In genomic region chr2:17422967-17423366, GRCm38 (mm10) we compare ENCODE assay signal across 8 mouse cellular contexts.
DNase-seq lines count a peak whose midpoint lies in the region; ATAC-seq and TF ChIP-seq lines count a peak whose summit lies in the region.

No protein-coding gene starts in this region.

- H3K4me1 ChIP-seq in kidney, postnatal 0 days (replicated peaks; ENCODE audit: insufficient read depth, low read length) = no peaks in the 10 kb centered on the region
- H3K4me1 ChIP-seq in neural tube, embryonic 12.5 days = no peaks in the 10 kb centered on the region

- no peaks in the 10 kb centered on the region for H3K9me3 ChIP-seq in kidney, postnatal 0 days (replicated peaks; ENCODE audit: low read length)
- H3K9me3 ChIP-seq in neural tube, embryonic 12.5 days = no peaks in the 10 kb centered on the region

- intact Hi-C loops in heart, postnatal 25 days (cut with DNase I) = loop anchor here (5.0 to 10.0 kb wide), 5 partner anchors 419 to 1922 kb away; no protein-coding TSS in a partner anchor

- WGBS in kidney, postnatal 0 days = 5% methylated on average over 1 of the region's 1 CpGs
- WGBS in neural tube, embryonic 12.5 days = 4% methylated on average over 1 of the region's 1 CpGs

- ATAC-seq in common myeloid progenitor, adult 5-6 weeks (replicated peaks; ENCODE audit: low read depth, poor library complexity, severe bottlenecking) = peak; percentile 83
- ATAC-seq in kidney, postnatal 0 days (replicated peaks; ENCODE audit: low FRiP score, low read depth) = no peak
- ATAC-seq in neural tube, embryonic 12.5 days (ENCODE audit: low FRiP score, low read depth) = peak; percentile 53; the same call in 1 of the 2 replicates

- H3K27me3 ChIP-seq in kidney, postnatal 0 days (ENCODE audit: insufficient read depth, low read length) = no peaks in the 10 kb centered on the region
- H3K27me3 ChIP-seq in neural tube, embryonic 12.5 days (replicated peaks) = no peaks in the 10 kb centered on the region

- H3K9ac ChIP-seq in kidney, postnatal 0 days (ENCODE audit: low read depth, low read length) = no peak overlapping the region
- H3K9ac ChIP-seq in neural tube, embryonic 12.5 days = no peak overlapping the region

- no peak overlapping the region for H3K4me3 ChIP-seq in kidney, postnatal 0 days (replicated peaks; ENCODE audit: low read depth, low read length)
- H3K4me3 ChIP-seq in neural tube, embryonic 12.5 days = no peak overlapping the region

- no peaks in the 10 kb centered on the region for H3K36me3 ChIP-seq in kidney, postnatal 0 days (ENCODE audit: insufficient read depth, low read length)
- H3K36me3 ChIP-seq in neural tube, embryonic 12.5 days = no peaks in the 10 kb centered on the region

- peak; percentile 80 for TF ChIP-seq CTCF in kidney, postnatal 0 days (IDR thresholded peaks at IDR 0.05; ENCODE audit: low read depth)

- peak; percentile 26 for DNase-seq in heart, adult 8-10 months (ENCODE audit: low spot score)
- no peak for DNase-seq in heart, postnatal 25 days (ENCODE audit: low spot score)
- peak; percentile 44 for DNase-seq in thymus, postnatal 14 days
- no peak for DNase-seq in thymus, postnatal 25 days
- peak; percentile 85 for DNase-seq in kidney, postnatal 0 days (ENCODE audit: low spot score)
- DNase-seq in gastrocnemius, adult 8-10 months (ENCODE audit: low spot score in 2 of 2) = no peak

- H3K4me2 ChIP-seq in kidney, postnatal 0 days (ENCODE audit: low read length) = no peak overlapping the region
- no peak overlapping the region for H3K4me2 ChIP-seq in neural tube, embryonic 12.5 days (replicated peaks)

- no peak overlapping the region for H3K27ac ChIP-seq in kidney, postnatal 0 days
- H3K27ac ChIP-seq in neural tube, embryonic 12.5 days = no peak overlapping the region

Comparison
In these comparisons a context has a peak if more than half of its experiments do, and no peak if none do; other contexts are left out.
1. DNase-seq: peak in heart, adult 8-10 months (single experiment), thymus, postnatal 14 days (single experiment) and kidney, postnatal 0 days (single experiment); none in heart, postnatal 25 days (single experiment), thymus, postnatal 25 days (single experiment) and gastrocnemius, adult 8-10 months (0 of 2).